Mouse (Mus musculus): ENCODE results near the gene Pus1.

DNA sequence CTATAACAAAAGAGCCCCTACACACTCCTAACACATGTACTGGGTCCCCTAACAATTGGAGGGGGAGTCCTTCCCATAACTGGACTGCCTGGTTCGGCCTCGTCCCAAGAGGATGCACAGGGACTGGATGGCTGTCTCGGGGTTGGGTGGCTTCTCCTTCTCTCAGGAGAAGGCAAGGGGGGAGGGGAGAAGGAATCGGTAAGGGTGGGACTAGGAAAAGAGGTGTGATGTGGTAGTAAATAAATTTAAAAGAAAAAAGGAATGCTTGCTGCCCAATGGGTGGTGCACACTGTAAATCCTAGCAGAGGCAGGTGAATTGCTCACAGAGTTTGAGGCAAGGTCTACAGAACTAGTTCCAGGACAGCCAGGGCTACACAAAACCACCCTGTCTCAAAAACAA lies 25.7 kb upstream of the Pus1 start:
- no peak for TF ChIP-seq POLR2A (IDR thresholded peaks at IDR 0.05; ENCODE audit: insufficient read depth, low read depth, low read length)
- TF ChIP-seq CTCF (IDR thresholded peaks at IDR 0.05) = no peak
- no peak for TF ChIP-seq EP300 (IDR thresholded peaks at IDR 0.05; ENCODE audit: insufficient read depth, low read depth, low read length)

Data from heart, adult 2 months (tissue).